Mouse (Mus musculus): Measurements from ENCODE around the gene Brdt.
"Not testable (repeated sequence)": the region's sequence is repeated elsewhere in the genome, so short reads cannot be mapped to it uniquely, and the experiment has no call there.

Brdt gene

GRCm38 (mm10) chr5:107342891-107343290 lies 11.9 kb downstream of the Brdt start:
- no peak for DNase-seq

GRCm38 (mm10) chr5:107346214-107346613 lies 15.3 kb downstream of the Brdt start:
- DNase-seq: no peak

GRCm38 (mm10) chr5:107352566-107352965 lies 21.6 kb downstream of the Brdt start:
- no peak for DNase-seq

- DNase-seq: no peak
Observed at GRCm38 (mm10) chr5:107353981-107354380, 23.0 kb downstream of the Brdt start.

GRCm38 (mm10) chr5:107355801-107356200 lies 24.8 kb downstream of the Brdt start:
- no peak for DNase-seq

- no peak for DNase-seq
Observed at GRCm38 (mm10) chr5:107357723-107358122, 26.8 kb downstream of the Brdt start.

GRCm38 (mm10) chr5:107359395-107360053 lies 28.6 kb downstream of the Brdt start:
- DNase-seq: peak; percentile 93

GRCm38 (mm10) chr5:107360054-107360730 lies 29.2 kb downstream of the Brdt start:
- DNase-seq: peak; percentile 50

- peak; percentile 33 for DNase-seq
Observed at GRCm38 (mm10) chr5:107370040-107370439, 39.1 kb downstream of the Brdt start.

GRCm38 (mm10) chr5:107371335-107371734 lies 40.4 kb downstream of the Brdt start:
- DNase-seq: no peak

GRCm38 (mm10) chr5:107373256-107373655 lies 42.3 kb downstream of the Brdt start:
- no peak for DNase-seq

GRCm38 (mm10) chr5:107386448-107386847 lies 55.5 kb downstream of the Brdt start:
- DNase-seq: not testable (repeated sequence)

- no peak for DNase-seq
Observed at GRCm38 (mm10) chr5:107387788-107388187, 56.8 kb downstream of the Brdt start.

GRCm38 (mm10) chr5:107389373-107389772 lies 58.4 kb downstream of the Brdt start:
- no peak for DNase-seq

GRCm38 (mm10) chr5:107394437-107394836 lies 63.5 kb downstream of the Brdt start:
- DNase-seq: no peak

- no peak for DNase-seq
Observed at GRCm38 (mm10) chr5:107402436-107402835, 71.5 kb downstream of the Brdt start, which contains the start of gene Ephx4. Gene Ephx4 (plus strand): TSS chr5:107402736.

- DNase-seq: peak; percentile 60
Observed at GRCm38 (mm10) chr5:107403011-107403946, 72.3 kb downstream of the Brdt start.

- DNase-seq: no peak
Observed at GRCm38 (mm10) chr5:107403947-107404684, 73.2 kb downstream of the Brdt start.

- no peak for DNase-seq
Observed at GRCm38 (mm10) chr5:107405361-107405760, 74.4 kb downstream of the Brdt start.

- no peak for DNase-seq
Observed at GRCm38 (mm10) chr5:107410305-107410704, 79.3 kb downstream of the Brdt start.

GRCm38 (mm10) chr5:107411326-107411725 lies 80.4 kb downstream of the Brdt start:
- no peak for DNase-seq

- no peak for DNase-seq
Observed at GRCm38 (mm10) chr5:107412285-107412684, 81.3 kb downstream of the Brdt start.

GRCm38 (mm10) chr5:107415098-107415497 lies 84.1 kb downstream of the Brdt start:
- no peak for DNase-seq
